Mouse (Mus musculus) midbrain, embryonic 10.5 days (tissue): ENCODE data around the gene Trib2. TPM values are rescaled to one million over a fixed set of nuclear protein-coding genes. Genes with fewer than 3 reads are reported as not detected.

Source experiments
- DNase-seq: peaks from one replicate; pipeline ENCODE4 v3.0.0-alpha.2; 2017; ENCODE audit warnings: low spot score
- H3K27ac ChIP-seq: fragments of 300-500 bp; sonication (generic); replicated peaks from 2 replicates; pipeline ENCODE4 v1.5.1; 2016; ENCODE audit warnings: mild to moderate bottlenecking
- H3K27me3 ChIP-seq: fragments of 300-500 bp; sonication (generic); 2 replicates; pipeline ENCODE4 v1.6.1; 2016; ENCODE audit warnings: low read depth, mild to moderate bottlenecking; ENCODE audit not compliant: poor library complexity, severe bottlenecking
- H3K36me3 ChIP-seq: fragments of 300-500 bp; sonication (generic); 2 replicates; pipeline ENCODE4 v1.6.1; 2016; ENCODE audit warnings: mild to moderate bottlenecking, moderate library complexity
- H3K4me1 ChIP-seq: fragments of 300-500 bp; sonication (generic); 2 replicates; pipeline ENCODE4 v1.6.1; 2016
- H3K4me3 ChIP-seq: fragments of 300-500 bp; sonication (generic); 2 replicates; pipeline ENCODE4 v1.5.1; 2016; ENCODE audit warnings: mild to moderate bottlenecking, moderate library complexity
- H3K9me3 ChIP-seq: fragments of 300-500 bp; sonication (generic); replicated peaks from 2 replicates; pipeline ENCODE4 v1.6.1; 2016; ENCODE audit warnings: mild to moderate bottlenecking
- WGBS: fragments of 180-500 bp; shearing (Covaris S2); methylation state at CpG from one replicate; pipeline ENCODE4 v1.1.7; 2016; 5-methylcytosine and 5-hydroxymethylcytosine counted together
- microRNA-seq: library from miRNA; unstranded; fragments of <30 nt; microRNA quantifications from one replicate; pipeline ENCODE4, GENCODE M21; 2017
- polyA plus RNA-seq: library from polyadenylated mRNA; unstranded; fragments of >200 nt; fragmentation: Nextera tagmentation; extraction: Ambion mirVana; gene quantifications from 2 replicates; pipeline ENCODE4 v1.2.1, GENCODE M21; 2016

Gene Trib2
- polyA plus RNA-seq, 1 experiment from 2014 or later: 46.5 TPM

DNA sequence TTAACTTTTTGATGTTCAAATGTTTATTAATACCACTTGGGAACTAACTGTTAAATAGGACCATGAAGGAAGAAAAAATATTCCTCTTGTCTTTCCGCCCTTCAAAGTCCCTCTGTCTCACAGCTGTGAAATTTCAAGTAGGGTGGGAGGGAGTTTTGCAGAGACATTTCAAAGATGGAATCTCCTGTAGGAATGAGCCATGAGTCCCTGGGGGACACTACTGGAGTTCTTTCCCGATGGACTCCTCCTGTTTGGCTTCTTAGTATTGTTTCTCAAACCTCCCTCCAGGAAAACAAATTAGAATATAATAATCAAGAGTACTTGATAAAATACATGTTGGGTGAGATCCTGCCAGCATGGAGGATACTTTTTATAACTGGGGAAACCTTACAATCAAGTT lies 62.1 kb downstream of the Trib2 start:
- Histone ChIP-seq H3K27me3 (no peaks in the 10 kb centered on the region), H3K4me3 (no peak overlapping the region), H3K27ac (no peak overlapping the region), H3K36me3 (no peaks in the 10 kb centered on the region), H3K4me1 (peaks cover 2% of the 10 kb centered on the region; the same call in 1 of the 2 replicates), H3K9me3 (no peaks in the 10 kb centered on the region)
- DNase-seq: no peak
- 83% methylated on average over 2 of the region's 2 CpGs for WGBS

DNA sequence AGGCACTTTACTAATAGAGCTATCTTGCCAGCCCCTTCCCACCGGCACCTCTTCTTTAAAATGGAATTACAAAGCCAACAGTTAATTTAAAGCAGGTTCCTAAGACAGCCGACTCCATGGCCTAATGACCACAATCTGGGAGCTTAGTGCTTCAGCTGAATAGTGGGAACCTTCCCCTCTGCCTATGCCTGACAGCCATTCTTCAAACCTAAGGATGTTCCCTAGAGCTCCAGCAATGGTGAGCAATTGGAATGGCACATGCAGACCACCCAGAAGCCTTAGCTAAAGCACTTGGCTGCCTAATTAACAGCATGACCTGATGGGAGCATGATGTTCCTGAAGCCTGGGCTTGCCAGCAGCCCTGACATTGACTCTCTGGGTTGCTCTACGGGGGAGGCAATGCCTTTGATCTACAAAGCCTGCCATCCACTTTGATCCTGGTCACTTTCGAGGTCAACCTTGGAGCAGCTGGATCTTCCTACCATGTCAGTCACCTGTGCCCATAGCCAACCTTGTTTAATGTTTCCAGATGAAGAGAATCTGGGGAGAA lies 67.0 kb downstream of the Trib2 start:
- Histone ChIP-seq H3K9me3 (no peaks in the 10 kb centered on the region), H3K36me3 (no peaks in the 10 kb centered on the region), H3K27me3 (0 out of 2 replicates have a peak, but pooled peaks cover 4% of the 10 kb centered on the region), H3K27ac (no peak overlapping the region), H3K4me1 (peaks cover 5% of the 10 kb centered on the region; the same call in 1 of the 2 replicates), H3K4me3 (no peak overlapping the region)
- peak; percentile 17 for DNase-seq
- 33% methylated on average over 4 of the region's 4 CpGs for WGBS

GRCm38 (mm10) chr12:15745752-15746151 lies 71.0 kb downstream of the Trib2 start:
- no peak overlapping the region for H3K4me3 ChIP-seq
- peaks cover 5% of the 10 kb centered on the region; the same call in 1 of the 2 replicates for H3K4me1 ChIP-seq
- 83% methylated on average over 10 of the region's 10 CpGs for WGBS
- DNase-seq: no peak
- H3K27me3 ChIP-seq: 0 out of 2 replicates have a peak, but pooled peaks cover 4% of the 10 kb centered on the region
- H3K9me3 ChIP-seq: no peaks in the 10 kb centered on the region
- H3K36me3 ChIP-seq: no peaks in the 10 kb centered on the region
- H3K27ac ChIP-seq: no peak overlapping the region

Small RNA genes lying within 50 kb of the gene (microRNA-seq; reads per million reads assigned to microRNA genes)
- gene Mir6387: not detected
